Mouse (Mus musculus) testis, postnatal 14 days (tissue): Measurements from ENCODE around the gene Spem1.

Source experiments
- DNase-seq: peaks from one replicate; pipeline ENCODE4 v3.0.0; 2021; ENCODE audit warnings: low spot score

Spem1 gene

DNA sequence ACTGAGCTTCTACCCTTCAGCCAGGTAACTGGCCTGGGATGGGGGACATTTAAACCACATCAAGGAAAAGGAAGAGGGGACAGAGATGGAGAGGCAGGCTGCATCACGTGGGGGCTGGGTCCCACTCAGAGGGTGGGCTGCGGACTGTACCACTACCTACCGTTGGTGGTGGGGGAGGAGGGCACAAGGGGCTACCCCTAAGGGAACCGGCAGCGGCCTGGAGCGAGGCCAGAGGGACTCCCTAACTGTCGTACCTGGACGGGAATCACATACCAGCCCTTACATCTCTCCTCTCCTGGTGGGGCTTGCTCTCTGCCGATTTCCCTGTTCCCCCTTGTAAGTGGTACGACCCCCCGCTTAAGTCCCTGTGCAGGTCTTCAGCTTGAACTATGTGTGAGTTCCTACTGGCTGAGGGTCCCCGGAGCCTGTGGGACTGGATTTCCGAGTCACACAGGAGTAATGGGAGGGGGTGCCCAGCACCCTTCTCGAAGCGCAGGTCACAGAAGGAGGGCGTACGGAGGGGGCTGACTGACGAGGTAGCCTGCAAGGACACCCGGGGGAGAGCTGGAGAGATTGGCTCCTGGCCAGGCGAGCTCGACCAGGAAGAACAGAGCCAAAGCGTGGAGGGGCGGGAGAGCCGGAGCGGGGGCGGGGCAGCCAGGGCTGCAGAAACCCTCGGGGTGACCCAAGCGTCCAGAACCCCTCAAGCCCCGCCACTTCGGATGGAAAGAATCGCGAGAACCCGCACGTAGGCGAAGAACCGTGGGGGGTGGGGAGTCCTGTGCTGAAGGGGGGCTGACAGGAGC is 21.4 kb downstream of the Spem1 start:
- peak; percentile 78 for DNase-seq

DNA sequence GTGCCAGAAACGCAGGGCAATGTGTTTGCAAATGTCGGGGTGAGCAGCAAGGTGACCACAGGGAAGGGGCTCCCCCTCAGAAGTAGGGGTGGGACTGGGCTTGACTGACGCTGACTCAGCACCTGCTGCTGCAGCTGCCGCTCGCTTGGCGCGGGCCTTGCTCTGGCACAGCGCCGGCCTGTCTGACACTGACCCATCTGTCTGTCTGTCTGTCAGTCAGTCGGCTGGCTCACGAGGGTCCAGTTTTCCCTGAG is 21.9 kb downstream of the Spem1 start:
- no peak for DNase-seq

- no peak for DNase-seq
These were observed 22.4 kb downstream of the Spem1 start for GRCm38 (mm10) chr11:69799394-69800137.

GRCm38 (mm10) chr11:69797924-69798323 is 24.1 kb downstream of the Spem1 start:
- DNase-seq, result no peak

GRCm38 (mm10) chr11:69795983-69796435 is 26.0 kb downstream of the Spem1 start:
- DNase-seq, result no peak

DNA sequence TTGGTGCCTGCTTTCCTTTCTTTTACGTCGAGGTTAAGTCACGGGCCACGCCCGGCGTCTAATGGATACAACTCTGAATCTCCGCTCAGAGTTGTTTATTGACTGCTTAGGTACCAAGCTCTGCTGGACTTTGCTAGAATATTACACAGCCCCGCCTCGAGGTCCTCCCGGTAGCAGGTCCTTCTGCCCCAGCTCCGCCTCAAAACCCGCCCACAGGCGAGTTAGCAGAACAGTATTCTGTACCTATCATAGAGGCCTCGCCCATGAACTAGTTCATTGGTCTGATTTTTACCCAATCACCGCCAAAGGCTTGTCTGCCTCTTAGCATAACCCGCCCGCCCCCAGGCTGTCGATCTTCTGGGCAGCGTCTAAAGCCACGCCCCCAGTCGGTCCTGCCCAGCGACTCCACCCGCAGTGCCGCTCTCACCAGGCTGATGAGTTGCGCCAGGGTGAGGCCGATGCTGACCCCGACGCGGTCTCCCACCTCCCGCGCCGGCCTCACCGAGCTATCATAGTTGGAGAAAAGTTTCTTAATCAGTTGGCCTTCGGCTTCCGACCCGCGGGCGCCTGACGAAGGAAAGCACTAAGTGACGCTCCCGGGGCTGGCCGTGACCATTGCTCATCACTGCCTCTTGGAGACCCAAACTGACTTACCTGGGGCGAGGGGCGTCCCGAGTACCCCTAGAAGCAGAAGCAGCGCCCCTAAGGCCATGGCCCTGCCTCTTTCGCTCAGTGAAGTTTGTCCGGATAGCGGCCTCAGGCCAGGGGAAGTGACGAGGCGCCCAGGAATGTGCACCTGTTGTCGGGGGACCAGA is 26.6 kb downstream of the Spem1 start, which contains the start of gene Chrnb1:
TSS of gene Chrnb1 (minus strand) at position 776 of the 815 bp plus-strand sequence.
- peak; percentile 97 for DNase-seq

- DNase-seq, result no peak
These were observed 28.6 kb downstream of the Spem1 start for GRCm38 (mm10) chr11:69793429-69793828.

- DNase-seq, result no peak
These were observed 30.6 kb downstream of the Spem1 start for GRCm38 (mm10) chr11:69791420-69791819.

DNA sequence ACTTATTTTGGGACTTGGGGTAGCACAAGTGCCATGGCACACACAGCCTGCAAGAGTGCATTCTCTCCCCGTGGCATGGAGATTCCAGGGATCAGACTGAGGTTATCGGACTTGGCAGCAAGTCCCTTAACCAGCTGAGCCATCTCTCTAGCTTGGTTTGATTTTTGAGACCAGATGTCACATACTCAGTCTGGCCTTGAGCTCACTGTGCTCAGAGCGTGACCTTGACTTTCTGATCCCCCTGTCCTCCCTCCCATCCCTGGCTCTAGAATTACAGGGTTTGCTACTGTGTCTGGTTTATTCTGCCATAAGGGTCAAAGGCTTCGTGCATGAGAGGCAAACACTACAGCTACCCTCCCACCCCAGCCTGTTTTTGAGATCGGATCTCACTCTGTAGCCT is 32.5 kb downstream of the Spem1 start:
- DNase-seq, result no peak

GRCm38 (mm10) chr11:69787306-69787705 is 34.7 kb downstream of the Spem1 start:
- DNase-seq, result no peak

DNA sequence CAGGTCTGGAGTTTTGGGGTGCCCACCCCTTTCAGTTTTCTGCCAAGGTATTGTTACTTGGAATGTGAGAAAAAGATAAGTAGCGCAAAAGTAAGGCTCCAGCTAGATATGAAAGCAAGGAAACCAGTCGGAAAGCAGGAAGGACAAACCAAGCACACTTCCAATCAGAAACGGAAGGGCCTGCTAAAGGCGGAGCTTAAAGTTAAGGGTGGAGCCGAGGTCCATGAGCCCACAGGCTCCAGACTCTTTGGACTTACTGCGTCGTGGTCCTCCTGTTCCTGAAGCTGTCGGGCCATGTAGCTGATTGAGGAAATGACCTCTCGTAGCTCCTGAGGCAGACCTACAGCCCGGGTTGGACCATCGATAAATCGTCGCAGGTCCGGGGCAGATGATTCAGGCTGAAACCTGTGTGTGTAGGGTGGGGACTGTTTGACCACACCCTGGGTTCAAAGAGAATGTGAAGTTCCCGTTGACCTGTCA is 37.1 kb downstream of the Spem1 start:
- no peak for DNase-seq

DNA sequence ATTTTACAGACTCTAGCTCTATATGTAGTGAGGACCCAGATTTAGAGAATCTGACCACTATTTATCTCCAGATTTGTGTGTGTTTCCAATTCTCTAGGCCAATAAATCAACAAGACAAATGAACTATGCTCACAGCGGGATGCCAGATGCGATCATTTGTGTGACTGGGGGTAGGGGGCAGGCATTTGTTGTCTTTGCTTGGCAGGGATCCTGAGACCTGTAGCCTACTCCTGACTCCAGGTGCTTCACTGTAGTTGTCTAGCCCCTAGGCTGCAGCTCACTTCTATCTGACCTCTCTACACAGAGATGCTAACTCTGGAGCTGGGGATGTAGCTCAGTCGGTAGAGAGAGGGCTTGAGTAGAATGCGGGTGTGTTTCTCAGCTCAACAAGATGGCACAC is 40.2 kb downstream of the Spem1 start:
- DNase-seq, result no peak

DNA sequence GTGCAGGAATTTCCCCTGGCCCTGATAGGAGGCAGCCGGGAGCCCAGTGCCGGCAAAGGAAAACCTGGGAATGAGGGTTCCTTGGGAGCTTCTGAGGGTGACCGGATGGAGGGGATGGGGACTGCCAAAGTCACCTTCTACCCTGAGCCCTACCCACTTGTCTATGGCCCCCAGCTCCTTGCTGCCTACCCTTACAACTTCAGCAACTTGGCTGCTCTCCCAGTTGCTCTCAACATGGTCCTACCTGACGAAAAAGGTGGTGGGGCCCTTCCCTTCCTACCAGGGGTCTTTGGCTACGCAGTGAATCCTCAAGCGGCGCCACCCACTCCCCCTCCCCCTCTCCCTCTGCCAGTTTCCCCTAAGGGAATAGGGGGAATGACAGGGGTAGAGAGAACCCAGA is 43.0 kb downstream of the Spem1 start:
- DNase-seq, result no peak

DNA sequence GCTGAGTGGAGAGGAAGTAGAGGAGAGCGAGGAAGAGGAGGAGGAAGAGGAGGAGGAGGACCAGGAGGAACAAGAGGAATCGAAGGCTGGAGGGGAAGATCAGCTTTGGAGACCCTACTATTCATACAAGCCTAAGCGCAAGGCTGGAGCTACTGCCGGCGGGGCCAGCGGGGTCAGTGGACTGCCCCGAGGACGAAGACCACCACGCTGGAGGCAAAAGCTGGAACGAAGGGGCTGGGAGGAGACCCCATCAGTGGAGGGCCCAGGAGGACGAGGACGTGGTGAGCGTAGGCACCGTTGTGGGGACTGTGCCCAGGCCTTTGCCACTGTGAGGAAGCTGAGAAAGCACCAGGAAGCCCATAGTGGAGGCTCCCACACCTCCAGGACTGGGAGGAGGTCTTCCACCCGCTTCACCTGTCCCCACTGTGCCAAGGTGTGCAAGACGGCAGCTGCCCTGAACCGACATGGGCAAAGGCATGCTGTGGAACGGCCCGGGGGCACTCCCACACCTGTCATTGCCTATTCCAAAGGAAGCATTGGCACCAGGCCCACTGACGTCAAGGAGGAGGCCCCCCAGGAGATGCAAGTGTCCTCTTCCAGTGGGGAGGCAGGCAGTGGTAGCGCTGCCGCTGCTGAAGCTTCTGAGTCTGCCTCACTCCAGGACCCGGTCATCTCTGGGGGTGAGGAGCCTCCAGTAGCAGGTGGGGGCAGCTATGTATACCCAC is 43.6 kb downstream of the Spem1 start:
- DNase-seq, result no peak

DNA sequence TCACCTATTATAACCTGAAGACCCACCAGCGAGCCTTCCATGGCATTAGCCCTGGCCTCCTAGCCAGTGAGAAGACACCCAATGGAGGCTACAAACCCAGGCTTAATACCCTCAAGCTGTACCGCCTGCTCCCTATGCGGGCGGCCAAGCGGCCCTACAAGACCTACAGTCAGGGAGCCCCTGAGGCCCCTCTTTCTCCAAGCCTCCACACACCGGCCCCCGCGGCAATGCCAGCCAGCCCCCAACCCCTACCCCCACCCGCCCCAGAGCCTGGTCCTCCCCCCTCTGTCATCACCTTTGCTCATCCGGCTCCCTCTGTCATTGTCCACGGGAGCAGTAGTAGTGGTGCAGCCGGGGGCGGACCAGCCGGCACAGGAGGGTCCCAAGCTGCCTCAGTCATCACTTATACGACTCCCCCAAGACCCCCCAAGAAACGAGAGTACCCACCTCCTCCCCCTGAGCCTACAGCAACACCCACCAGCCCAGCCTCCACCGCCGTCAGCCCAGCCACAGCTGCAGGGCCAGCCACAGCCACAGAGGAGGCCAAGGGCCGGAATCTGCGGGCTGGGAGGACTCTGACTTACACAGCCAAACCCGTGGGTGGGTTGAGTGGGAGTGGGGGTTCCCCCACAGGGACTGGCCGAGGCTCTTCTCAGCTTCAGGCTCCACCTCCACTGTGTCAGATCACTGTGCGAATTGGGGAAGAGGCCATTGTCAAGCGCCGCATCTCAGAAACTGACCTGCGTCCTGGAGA is 44.3 kb downstream of the Spem1 start:
- no peak for DNase-seq

DNA sequence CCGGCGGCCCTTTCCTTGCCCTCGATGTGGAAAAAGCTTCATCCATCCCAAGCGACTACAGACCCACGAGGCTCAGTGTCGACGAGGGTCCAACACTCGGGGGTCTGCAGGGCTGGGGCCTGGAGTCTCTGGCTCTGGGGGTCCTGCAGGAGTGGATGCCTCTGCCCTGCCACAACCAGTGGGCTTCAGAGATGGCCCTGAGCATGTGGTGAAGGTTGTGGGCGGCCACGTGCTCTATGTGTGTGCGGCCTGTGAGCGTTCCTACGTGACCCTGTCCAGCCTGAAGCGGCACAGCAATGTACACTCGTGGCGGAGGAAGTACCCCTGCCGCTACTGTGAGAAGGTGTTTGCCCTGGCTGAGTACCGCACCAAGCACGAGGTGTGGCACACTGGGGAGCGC is 45.5 kb downstream of the Spem1 start:
- no peak for DNase-seq

DNA sequence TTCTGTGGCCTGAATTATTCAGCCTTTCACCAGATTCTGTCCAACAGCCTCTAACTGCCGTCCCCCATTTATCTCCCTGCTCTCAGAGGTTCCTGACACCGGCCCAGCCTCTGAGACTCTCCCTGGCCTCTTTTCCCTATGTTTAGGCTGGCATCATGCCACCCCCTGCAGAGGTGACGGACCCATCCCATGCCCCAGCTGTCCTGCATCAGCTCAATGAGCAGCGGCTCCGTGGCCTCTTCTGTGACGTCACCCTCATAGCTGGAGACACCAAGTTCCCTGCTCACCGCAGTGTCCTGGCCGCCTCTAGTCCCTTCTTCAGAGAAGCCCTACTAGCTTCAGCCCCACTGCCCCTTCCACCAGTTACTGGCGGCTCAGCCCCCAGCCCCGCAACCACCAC is 46.3 kb downstream of the Spem1 start:
- no peak for DNase-seq

GRCm38 (mm10) chr11:69774961-69775360 is 47.0 kb downstream of the Spem1 start:
- no peak for DNase-seq
